Mouse (Mus musculus) retina, postnatal 7 days (tissue): ENCODE measurements around the gene Dcaf12l1.
"Not testable (repeated sequence)": the region's sequence is repeated elsewhere in the genome, so short reads cannot be mapped to it uniquely, and the experiment has no call there.

Experiments
- DNase-seq: peaks from one replicate; pipeline ENCODE4 v3.0.0-alpha.2; 2012; ENCODE audit warnings: low read depth, low spot score

Dcaf12l1 gene

GRCm38 (mm10) chrX:44789761-44790411 is at the start of gene Dcaf12l1:
Dcaf12l1 (minus strand) TSS chrX:44790197.
- DNase-seq = peak; percentile 36

GRCm38 (mm10) chrX:44809356-44809755 is 19.4 kb upstream of the Dcaf12l1 start:
- DNase-seq = not testable (repeated sequence)

- DNase-seq = no peak
Observed at GRCm38 (mm10) chrX:44789036-44789760, 799 bp downstream of the Dcaf12l1 start.
